Comparison of ENCODE assay signal across 8 mouse cellular contexts in the genomic region with DNA sequence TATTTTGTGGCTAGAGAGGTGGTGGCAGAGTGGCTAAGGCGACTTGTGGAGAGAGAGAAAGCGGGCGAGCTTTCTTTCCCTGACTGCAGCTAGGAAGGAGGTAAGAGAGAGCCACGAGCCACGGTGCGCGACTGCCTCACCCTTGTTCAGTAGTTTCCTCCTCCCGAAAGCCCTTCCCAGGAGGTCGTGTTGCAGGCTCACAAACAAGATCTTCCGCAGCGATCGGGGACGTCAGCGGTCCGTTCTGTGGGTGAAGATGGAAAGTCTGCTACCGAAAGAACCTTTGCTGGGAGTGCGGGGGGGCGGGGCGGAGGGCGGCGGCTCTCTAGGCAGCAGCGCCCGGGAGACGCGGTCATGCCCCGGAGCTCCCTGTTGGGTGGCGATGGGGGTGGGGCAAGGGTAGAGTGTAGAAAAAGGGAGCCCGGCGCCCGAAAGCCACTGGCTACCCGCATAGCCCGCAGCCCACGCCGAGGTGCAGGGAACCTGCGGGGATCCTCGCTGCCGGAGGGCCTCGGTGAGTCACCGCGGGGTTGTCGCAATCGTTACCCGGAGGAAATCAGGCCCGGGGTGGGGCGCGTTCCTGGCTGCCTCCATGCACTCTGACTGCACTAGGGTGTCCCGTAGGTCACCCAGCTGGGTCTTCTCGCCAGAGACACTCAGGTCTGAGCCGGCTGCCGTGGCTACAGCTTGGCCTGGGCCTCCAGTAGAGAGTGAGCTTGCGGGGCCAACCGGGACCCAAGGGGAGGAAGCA. TPM values are rescaled to one million over a fixed set of nuclear protein-coding genes. Genes with fewer than 3 reads are reported as not detected.
DNase-seq lines count a peak whose midpoint lies in the region; ATAC-seq and TF ChIP-seq lines count a peak whose summit lies in the region.

No protein-coding gene starts in this region.

- no peak for TF ChIP-seq CTCF in ES-Bruce4 (IDR thresholded peaks at IDR 0.05; ENCODE audit: low read depth, low read length)

- ATAC-seq in hematopoietic stem cell, adult 5-6 weeks (replicated peaks in 1 of 2; ENCODE audit: insufficient read depth in 1 of 2, low FRiP score in 2 of 2, low TSS enrichment in 1 of 2, low read depth in 1 of 2, poor library complexity in 2 of 2, severe bottlenecking in 2 of 2): peak; percentile 75 to 81

- TF ChIP-seq EP300 in ES-Bruce4 (IDR thresholded peaks at IDR 0.05; ENCODE audit: insufficient read depth, low read depth, low read length): no peak

- TF ChIP-seq POLR2A in ES-Bruce4 (IDR thresholded peaks at IDR 0.05; ENCODE audit: insufficient read depth, low read length): no peak

- no peaks in the 10 kb centered on the region for H3K27me3 ChIP-seq in ES-Bruce4 (ENCODE audit: control insufficient read depth, insufficient read depth, low read length, poor library complexity, severe bottlenecking)

- no peaks in the 10 kb centered on the region; the same call in 1 of the 2 replicates for H3K9me3 ChIP-seq in ES-Bruce4 (replicated peaks; ENCODE audit: control insufficient read depth, insufficient read depth, low read length, poor library complexity, severe bottlenecking)

- peak overlapping the region; percentile 52 for H3K9ac ChIP-seq in ES-Bruce4 (ENCODE audit: low read depth, poor library complexity, severe bottlenecking)

- peak overlapping the region; percentile 92 for H3K4me3 ChIP-seq in ES-Bruce4 (ENCODE audit: low read depth, low read length)

- DNase-seq in cerebellum, adult 11 months: peak; percentile 40
- DNase-seq in forelimb bud, embryonic 11.5 days (ENCODE audit: low read depth, low spot score): peak; percentile 38
- DNase-seq in layer of hippocampus, postnatal 10 days (ENCODE audit: low spot score in 2 of 2): peak; percentile 28 to 40
- DNase-seq in lung, postnatal 10 days: peak; percentile 72
- peak; percentile 50 for DNase-seq in ovary, postnatal 10 days (ENCODE audit: low spot score)
- DNase-seq in thymus, postnatal 10 days (ENCODE audit: low spot score in 2 of 2): peak; percentile 23 to 55

- H3K36me3 ChIP-seq in ES-Bruce4 (ENCODE audit: control insufficient read depth, insufficient read depth, low read length, poor library complexity, severe bottlenecking): no peaks in the 10 kb centered on the region

- H3K27ac ChIP-seq in ES-Bruce4 (ENCODE audit: insufficient read depth, low read length): peak overlapping the region; percentile 21; the same call in 1 of the 2 replicates

- H3K4me1 ChIP-seq in ES-Bruce4 (ENCODE audit: control insufficient read depth, insufficient read depth, low read length): no peaks in the 10 kb centered on the region

RNA-seq across cellular contexts. Expression of gene Gpat3, which starts 0.5 kb away (rescaled TPM):
- polyA plus RNA-seq in ES-Bruce4 (2011; ENCODE audit: insufficient read depth, insufficient read length, low read depth, missing spikeins): 8.2 and 11.8 TPM in 2 replicates
- total RNA-seq in hematopoietic stem cell, adult 5-6 weeks (2017): 0.81 and 0.94 TPM in 2 replicates
- total RNA-seq in layer of hippocampus, postnatal 10 days (2021): 1 to 10 TPM; 2.4 to 2.7 TPM

RNA-seq across cellular contexts. Expression of gene Abraxas1, which starts 25.3 kb away (rescaled TPM):
- polyA plus RNA-seq in ES-Bruce4 (2011; ENCODE audit: insufficient read depth, insufficient read length, low read depth, missing spikeins): 32.9 and 37.4 TPM in 2 replicates
- 51.8 and 54.5 TPM in 2 replicates for total RNA-seq in hematopoietic stem cell, adult 5-6 weeks (2017)
- total RNA-seq in layer of hippocampus, postnatal 10 days (2021): 1 to 10 TPM; 5.9 to 6.1 TPM

RNA-seq across cellular contexts. Expression of gene Mrps18c, which starts 47.6 kb away (rescaled TPM):
- 79.1 and 93.6 TPM in 2 replicates for polyA plus RNA-seq in ES-Bruce4 (2011; ENCODE audit: insufficient read depth, insufficient read length, low read depth, missing spikeins)
- 78.1 and 114 TPM in 2 replicates for total RNA-seq in hematopoietic stem cell, adult 5-6 weeks (2017)
- 10 to 100 TPM; 55.4 to 63.7 TPM for total RNA-seq in layer of hippocampus, postnatal 10 days (2021)

RNA-seq across cellular contexts. Expression of gene Helq, which starts 47.6 kb away (rescaled TPM):
- 27.2 and 37.6 TPM in 2 replicates for polyA plus RNA-seq in ES-Bruce4 (2011; ENCODE audit: insufficient read depth, insufficient read length, low read depth, missing spikeins)
- total RNA-seq in hematopoietic stem cell, adult 5-6 weeks (2017): 20.6 and 29.9 TPM in 2 replicates
- total RNA-seq in layer of hippocampus, postnatal 10 days (2021): 10 to 100 TPM; 17.2 to 24.7 TPM

Comparison
In these comparisons a context has a peak if more than half of its experiments do, and no peak if none do; other contexts are left out.
1. Peak in every context shown above with its lines: DNase-seq, ATAC-seq, H3K4me3 ChIP-seq and H3K27ac ChIP-seq.